Mouse (Mus musculus): ENCODE measurements around the gene Mefv.
A peak's percentile ranks its signal among the peaks of the same experiment; 100 is the strongest.
"Not testable (repeated sequence)": the region's sequence is repeated elsewhere in the genome, so short reads cannot be mapped to it uniquely, and the experiment has no call there.

The Mefv gene

GRCm38 (mm10) chr16:3717980-3718379, at the start of gene Mefv:
Gene Mefv (minus strand): TSS chr16:3718097.
- no peak for DNase-seq

- no peak for DNase-seq
Observed at GRCm38 (mm10) chr16:3748976-3749375, 31.1 kb upstream of the Mefv start.

GRCm38 (mm10) chr16:3745656-3746055, 27.8 kb upstream of the Mefv start:
- DNase-seq, result no peak

- peak; percentile 67 for DNase-seq
Observed at GRCm38 (mm10) chr16:3744186-3744700, 26.3 kb upstream of the Mefv start.

- DNase-seq, result peak; percentile 90
Observed at GRCm38 (mm10) chr16:3743503-3744185, 25.7 kb upstream of the Mefv start, which contains the start of gene Zfp263. Gene Zfp263 (plus strand): TSS chr16:3744093.

- no peak for DNase-seq
Observed at GRCm38 (mm10) chr16:3742466-3742865, 24.6 kb upstream of the Mefv start.

- no peak for DNase-seq
Observed at GRCm38 (mm10) chr16:3733198-3733732, 15.4 kb upstream of the Mefv start.

- no peak for DNase-seq
Observed at GRCm38 (mm10) chr16:3732612-3733011, 14.7 kb upstream of the Mefv start.

GRCm38 (mm10) chr16:3727980-3728720, 10.3 kb upstream of the Mefv start:
- DNase-seq, result no peak

- DNase-seq, result no peak
Observed at GRCm38 (mm10) chr16:3723231-3723630, 5.3 kb upstream of the Mefv start.

GRCm38 (mm10) chr16:3714731-3715130, 3.2 kb downstream of the Mefv start:
- DNase-seq, result no peak

- no peak for DNase-seq
Observed at GRCm38 (mm10) chr16:3706680-3707079, 11.2 kb downstream of the Mefv start.

- no peak for DNase-seq
Observed at GRCm38 (mm10) chr16:3700893-3701292, 17.0 kb downstream of the Mefv start.

GRCm38 (mm10) chr16:3699281-3699680, 18.6 kb downstream of the Mefv start:
- DNase-seq, result no peak

GRCm38 (mm10) chr16:3689608-3690007, 28.3 kb downstream of the Mefv start:
- not testable (repeated sequence) for DNase-seq

All from thymus, postnatal 14 days (tissue).